Mouse (Mus musculus): ENCODE data around the gene Slc12a6.

- TF ChIP-seq CTCF (IDR thresholded peaks at IDR 0.05; ENCODE audit: low read depth, low read length) (no peak), POLR2A (IDR thresholded peaks at IDR 0.05; ENCODE audit: insufficient read depth, low read length) (no peak), EP300 (IDR thresholded peaks at IDR 0.05; ENCODE audit: insufficient read depth, low read depth, low read length) (no peak)
These were observed 29.0 kb upstream of the Slc12a6 start for GRCm38 (mm10) chr2:112236620-112237019.

Data from ES-Bruce4 (cell line).